Mouse (Mus musculus): ENCODE results near the gene Selenok.

Selenok gene

DNA sequence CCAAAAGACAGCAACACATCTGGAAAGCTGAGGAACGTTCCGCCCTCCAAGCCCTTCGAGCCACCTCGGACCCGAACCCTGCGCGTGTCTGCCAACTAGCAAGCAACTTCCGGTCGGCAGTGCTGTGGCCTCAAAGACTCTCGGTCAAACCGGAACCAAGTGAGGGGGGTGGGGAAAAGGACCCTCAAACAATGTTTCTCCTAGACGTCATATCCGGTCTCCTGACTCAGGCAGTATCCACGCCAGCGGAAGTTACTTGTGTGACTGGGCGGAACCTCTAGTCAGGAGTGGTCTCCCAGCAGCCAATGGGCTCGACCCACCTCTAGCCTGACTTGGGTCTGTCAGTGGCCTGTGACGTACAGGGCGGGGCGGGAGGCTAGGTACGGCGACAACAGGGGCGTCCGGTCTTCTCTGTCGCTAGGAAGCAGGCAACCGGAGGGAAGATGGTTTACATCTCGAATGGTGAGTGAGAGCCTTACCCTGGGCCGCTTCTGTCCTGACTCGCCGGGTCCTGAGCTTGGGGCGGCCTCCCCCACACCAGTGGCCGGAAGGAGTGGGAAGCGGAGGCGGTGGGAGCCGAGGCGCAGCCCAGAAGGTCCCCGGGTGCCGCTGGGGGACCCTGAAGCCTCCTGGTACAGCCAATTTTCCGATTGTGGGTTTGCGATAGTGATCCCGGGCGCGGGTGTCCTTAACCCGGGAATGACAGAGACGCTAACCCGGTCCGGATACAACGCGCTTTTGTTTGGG, at the start of gene Selenok:
TSS of gene Selenok (plus strand) at position 234 of the 747 bp plus-strand sequence.
- peak; percentile 96 to 99 for DNase-seq (ENCODE audit: inconsistent age in 2 of 2, low spot score in 1 of 2)

- peak; percentile 78 to 91 for DNase-seq (ENCODE audit: inconsistent age in 2 of 2, low spot score in 1 of 2)
Observed at GRCm38 (mm10) chr14:29928966-29929365, 39.1 kb upstream of the Selenok start.

GRCm38 (mm10) chr14:29935516-29935915, 32.6 kb upstream of the Selenok start:
- DNase-seq (ENCODE audit: inconsistent age in 2 of 2, low spot score in 1 of 2): peak; percentile 25 to 59

GRCm38 (mm10) chr14:29937466-29937865, 30.6 kb upstream of the Selenok start:
- peak; percentile 14 to 59 for DNase-seq (ENCODE audit: inconsistent age in 2 of 2, low spot score in 1 of 2)

GRCm38 (mm10) chr14:29939600-29940312, 28.4 kb upstream of the Selenok start:
- no peak for DNase-seq (ENCODE audit: inconsistent age in 2 of 2, low spot score in 1 of 2)

DNA sequence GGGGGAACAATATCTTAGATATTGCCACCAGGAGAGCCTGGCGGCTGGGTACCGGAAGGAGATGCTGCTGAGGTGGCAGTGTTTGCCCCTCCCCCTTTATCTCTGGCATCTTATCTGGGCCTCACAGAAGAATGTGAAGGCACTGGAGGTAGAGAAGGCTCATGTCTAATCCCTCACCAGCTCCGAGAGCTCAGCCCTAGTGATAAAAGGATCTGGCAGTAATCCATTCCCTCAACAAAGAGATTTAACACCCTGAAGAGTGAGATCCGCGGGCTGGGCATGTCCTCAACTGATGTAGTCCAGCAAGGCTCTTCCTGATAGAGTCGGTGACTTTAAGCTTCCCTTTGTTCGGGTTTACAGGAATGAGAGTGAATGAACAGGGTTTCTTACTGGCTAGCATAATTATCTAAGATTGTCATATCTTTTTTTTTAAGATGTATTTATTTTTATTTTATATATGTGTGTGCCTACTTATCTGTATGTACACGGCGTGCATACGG, 27.7 kb upstream of the Selenok start:
- no peak for DNase-seq (ENCODE audit: inconsistent age in 2 of 2, low spot score in 1 of 2)

- peak; percentile 36 to 85 for DNase-seq (ENCODE audit: inconsistent age in 2 of 2, low spot score in 1 of 2)
Observed at GRCm38 (mm10) chr14:29940877-29941276, 27.2 kb upstream of the Selenok start.

GRCm38 (mm10) chr14:29946761-29947309, 21.3 kb upstream of the Selenok start:
- no peak for DNase-seq (ENCODE audit: inconsistent age in 2 of 2, low spot score in 1 of 2)

DNA sequence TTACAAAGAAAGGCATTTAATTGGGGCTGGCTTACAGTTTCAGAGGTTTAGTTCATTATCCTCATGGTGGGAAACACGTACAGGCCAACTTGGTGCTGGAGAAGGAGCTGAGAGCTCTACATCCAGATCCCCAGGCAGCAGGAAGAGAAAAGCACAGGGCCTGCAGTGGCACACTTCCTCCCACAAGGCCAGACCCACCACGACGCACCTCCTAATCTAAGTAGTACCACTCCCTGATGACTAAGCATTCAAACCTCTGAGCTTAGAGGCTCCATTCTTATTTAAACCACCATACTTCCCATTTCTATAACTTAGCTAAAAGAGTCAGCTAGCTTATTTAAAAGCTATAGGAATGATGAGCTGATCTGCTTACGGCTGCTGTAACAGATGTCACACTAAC, 17.3 kb upstream of the Selenok start:
- no peak for DNase-seq (ENCODE audit: inconsistent age in 2 of 2, low spot score in 1 of 2)

- DNase-seq (ENCODE audit: inconsistent age in 2 of 2, low spot score in 1 of 2): no peak
Observed at GRCm38 (mm10) chr14:29957393-29957792, 10.7 kb upstream of the Selenok start.

DNA sequence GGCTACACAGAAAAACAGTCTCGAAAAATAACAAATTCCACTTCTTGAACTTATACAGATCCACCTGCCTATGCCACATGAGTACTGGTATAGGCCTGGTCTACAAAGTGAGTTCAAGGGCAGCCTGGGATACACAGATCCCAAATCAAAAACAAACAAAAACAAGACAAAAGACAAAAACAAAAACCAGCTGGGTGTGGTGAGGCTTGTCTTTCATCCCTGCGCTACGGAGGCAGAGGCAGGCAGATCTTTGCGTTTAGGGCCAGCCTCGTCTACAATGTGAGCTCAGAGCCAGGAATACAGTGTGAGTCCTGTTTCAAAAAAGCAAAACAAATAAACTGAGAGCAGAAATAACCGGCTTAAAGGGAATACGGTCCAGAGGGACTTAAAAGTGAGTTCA, 497 bp upstream of the Selenok start:
- no peak for DNase-seq (ENCODE audit: inconsistent age in 2 of 2, low spot score in 1 of 2)

- DNase-seq (ENCODE audit: inconsistent age in 2 of 2, low spot score in 1 of 2): no peak
Observed at GRCm38 (mm10) chr14:29971446-29971845, 3.3 kb downstream of the Selenok start.

- no peak for DNase-seq (ENCODE audit: inconsistent age in 2 of 2, low spot score in 1 of 2)
Observed at GRCm38 (mm10) chr14:29971993-29972392, 3.9 kb downstream of the Selenok start.

DNA sequence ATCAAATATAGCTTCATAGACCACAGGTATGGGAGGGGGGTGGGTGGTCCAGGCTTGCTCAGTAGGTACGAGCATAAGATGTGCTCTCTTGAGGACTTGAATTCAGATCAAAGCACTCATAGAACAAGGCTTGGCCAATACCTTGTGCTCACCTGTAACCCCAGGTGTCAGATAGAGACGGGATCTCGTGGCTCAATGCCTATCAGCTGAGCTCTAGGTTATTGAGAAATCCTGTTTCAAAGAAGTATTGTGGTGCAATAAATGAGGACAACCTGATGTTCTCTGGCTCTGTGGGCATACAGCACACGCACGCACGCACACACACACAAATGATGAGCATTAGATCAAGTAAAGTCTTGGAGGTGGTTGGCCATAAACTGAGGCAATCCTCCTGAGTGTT, 8.8 kb downstream of the Selenok start:
- DNase-seq (ENCODE audit: inconsistent age in 2 of 2, low spot score in 1 of 2): no peak

GRCm38 (mm10) chr14:29978254-29979204, 10.4 kb downstream of the Selenok start, which contains the start of gene Actr8:
TSS of gene Actr8 (plus strand) at chr14:29978337.
- peak; percentile 96 to 98 for DNase-seq (ENCODE audit: inconsistent age in 2 of 2, low spot score in 1 of 2)

GRCm38 (mm10) chr14:29980447-29981205, 12.5 kb downstream of the Selenok start:
- DNase-seq (ENCODE audit: inconsistent age in 2 of 2, low spot score in 1 of 2): peak in 1 of 2 experiments; percentile 58

GRCm38 (mm10) chr14:29986096-29986495, 18.0 kb downstream of the Selenok start:
- no peak for DNase-seq (ENCODE audit: inconsistent age in 2 of 2, low spot score in 1 of 2)

DNA sequence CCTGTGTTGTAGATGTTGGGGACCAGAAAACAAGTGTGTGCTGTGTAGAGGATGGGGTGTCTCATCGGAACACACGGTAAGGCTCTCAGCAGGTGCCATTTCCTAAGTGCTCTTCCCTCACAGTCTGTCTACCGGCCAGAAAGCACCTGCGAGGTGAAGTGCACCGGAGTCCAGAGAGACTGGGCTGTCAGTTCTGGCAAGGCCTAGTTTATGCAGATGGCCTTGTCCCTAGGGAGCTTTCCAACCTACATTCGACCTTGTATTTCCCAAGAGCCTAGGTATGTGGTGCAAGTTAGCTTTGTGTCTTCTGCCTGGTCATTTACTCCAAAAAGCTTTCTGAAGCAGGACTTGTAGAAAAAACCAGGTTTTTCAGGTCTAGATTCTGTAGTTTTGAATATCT, 19.2 kb downstream of the Selenok start:
- DNase-seq (ENCODE audit: inconsistent age in 2 of 2, low spot score in 1 of 2): no peak

- DNase-seq (ENCODE audit: inconsistent age in 2 of 2, low spot score in 1 of 2): no peak
Observed at GRCm38 (mm10) chr14:29987739-29988138, 19.6 kb downstream of the Selenok start.

GRCm38 (mm10) chr14:29988337-29988736, 20.2 kb downstream of the Selenok start:
- no peak for DNase-seq (ENCODE audit: inconsistent age in 2 of 2, low spot score in 1 of 2)

Measured in adrenal gland, adult (tissue).